Mouse (Mus musculus) spleen, adult 18-20 months (tissue): ENCODE measurements at regions not wholly inside any gene's neighbourhood (a gene's known extent, or its start where the extent isn't known, plus 50 kb on each side); places are given as distances from the start of the nearest gene placed in this dataset.

Source experiments
- DNase-seq, 2 experiments: peaks; one replicate each; pipeline ENCODE4 v3.0.0; 2022; ENCODE audit warnings: mixed read lengths in 2 of 2

- DNase-seq = no peak
Measured at GRCm38 (mm10) chr1:76018588-76018987, 472.5 kb downstream of the Slc4a3 start.

GRCm38 (mm10) chr1:76019071-76019470 lies 473.0 kb downstream of the Slc4a3 start:
- no peak for DNase-seq

DNA sequence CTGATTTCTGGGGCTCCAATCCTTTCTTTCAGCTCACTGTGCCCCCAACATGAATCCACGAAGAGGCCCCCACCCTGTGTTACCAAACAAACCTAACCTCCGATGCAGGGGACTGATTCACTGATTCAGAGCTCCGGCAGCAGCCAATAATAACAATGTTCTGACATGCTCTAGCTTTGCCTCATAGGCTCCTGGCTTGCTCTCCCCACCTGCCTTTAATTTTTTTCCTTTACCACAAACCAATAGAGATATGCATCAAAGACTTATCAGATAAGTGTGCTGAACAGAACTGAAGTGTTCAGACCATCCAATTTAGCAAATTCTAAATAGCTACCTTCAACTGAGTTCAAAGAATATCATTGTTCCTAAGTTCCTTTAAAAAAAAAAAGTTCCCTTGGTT lies 478.6 kb downstream of the Slc4a3 start:
- no peak for DNase-seq

DNA sequence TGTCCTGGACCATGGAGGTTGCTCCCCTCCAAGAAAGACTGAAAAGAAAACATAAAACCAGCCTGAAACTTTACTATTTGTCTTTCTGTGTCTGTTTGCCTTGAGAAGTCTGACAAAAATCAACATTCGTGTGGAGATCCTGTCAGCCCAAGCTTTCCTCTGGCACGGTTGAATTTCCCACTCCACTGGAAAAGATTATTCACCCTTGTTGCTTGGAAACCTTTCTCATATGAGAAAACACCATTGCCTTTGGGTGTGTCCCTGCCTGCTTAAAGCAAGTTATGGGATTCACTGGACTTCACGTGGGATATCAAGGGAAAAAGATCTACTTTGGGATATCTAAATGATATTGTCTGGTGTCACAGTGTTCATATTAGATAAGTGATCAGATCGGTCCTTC lies 479.3 kb downstream of the Slc4a3 start:
- no peak for DNase-seq

GRCm38 (mm10) chr1:76029059-76029458 lies 483.0 kb downstream of the Slc4a3 start:
- no peak for DNase-seq

DNA sequence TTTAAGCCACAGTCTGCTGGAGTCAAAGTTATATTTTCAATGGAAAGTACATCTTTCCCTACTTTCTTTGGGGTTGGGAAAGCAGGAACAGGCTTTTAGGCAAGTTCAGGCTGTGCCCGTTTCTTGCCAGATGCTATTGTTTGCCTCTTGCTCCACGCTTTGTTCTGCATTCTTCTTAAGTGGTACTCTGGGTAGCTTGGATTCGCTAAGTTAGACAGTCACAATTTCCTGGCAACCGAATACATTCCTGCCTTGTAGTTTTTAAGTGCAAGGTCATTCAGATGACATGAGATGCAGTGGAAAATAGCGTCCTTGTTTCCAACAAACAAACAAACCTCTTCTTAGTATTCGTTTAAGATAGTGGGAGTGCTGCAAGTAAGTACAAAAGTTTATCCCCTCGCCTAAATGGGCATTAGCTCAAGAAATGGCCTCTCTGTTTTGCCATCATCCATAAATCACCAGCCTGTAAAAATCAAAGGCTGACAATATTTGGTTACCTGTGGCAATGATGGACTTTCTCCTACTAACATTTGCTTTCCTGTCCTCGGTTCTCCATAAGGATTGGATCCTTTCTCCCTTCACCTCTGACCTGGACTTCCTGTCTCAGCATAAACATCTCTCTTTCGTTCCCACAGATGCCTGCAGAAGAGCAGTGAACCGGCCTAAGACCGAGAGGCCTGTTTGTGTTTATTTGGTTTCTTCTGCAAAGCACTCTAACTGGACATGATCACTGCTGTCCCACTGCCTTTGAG lies 485.3 kb downstream of the Slc4a3 start:
- DNase-seq = no peak

GRCm38 (mm10) chr1:76031923-76032285 lies 485.8 kb downstream of the Slc4a3 start:
- DNase-seq = no peak

GRCm38 (mm10) chr1:76032626-76033025 lies 486.6 kb downstream of the Slc4a3 start:
- DNase-seq = no peak

GRCm38 (mm10) chr1:76036316-76036715 lies 490.2 kb downstream of the Slc4a3 start:
- DNase-seq = no peak

- DNase-seq = peak in 1 of 2 experiments; percentile 2
Measured at GRCm38 (mm10) chr1:76039029-76039655, 493.1 kb downstream of the Slc4a3 start.

DNA sequence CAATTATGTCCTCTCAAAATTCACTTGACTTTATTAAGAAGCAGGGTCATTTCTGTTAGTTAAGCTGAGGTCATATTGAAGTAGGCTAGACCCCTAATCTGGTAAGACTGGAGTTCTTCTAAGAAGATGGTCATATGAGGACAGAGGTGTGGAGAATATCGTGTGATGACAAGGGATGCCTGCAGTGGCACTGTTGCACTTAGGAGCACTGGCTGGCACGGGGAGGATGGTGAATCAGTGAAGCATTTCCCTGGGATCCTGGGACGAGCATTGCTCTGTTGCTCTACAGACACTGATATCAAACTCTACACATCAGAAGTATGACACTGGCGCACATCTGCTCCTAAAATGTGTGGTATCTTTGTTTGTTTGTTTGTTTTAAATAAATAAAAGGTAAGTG lies 493.6 kb downstream of the Slc4a3 start:
- no peak for DNase-seq

DNA sequence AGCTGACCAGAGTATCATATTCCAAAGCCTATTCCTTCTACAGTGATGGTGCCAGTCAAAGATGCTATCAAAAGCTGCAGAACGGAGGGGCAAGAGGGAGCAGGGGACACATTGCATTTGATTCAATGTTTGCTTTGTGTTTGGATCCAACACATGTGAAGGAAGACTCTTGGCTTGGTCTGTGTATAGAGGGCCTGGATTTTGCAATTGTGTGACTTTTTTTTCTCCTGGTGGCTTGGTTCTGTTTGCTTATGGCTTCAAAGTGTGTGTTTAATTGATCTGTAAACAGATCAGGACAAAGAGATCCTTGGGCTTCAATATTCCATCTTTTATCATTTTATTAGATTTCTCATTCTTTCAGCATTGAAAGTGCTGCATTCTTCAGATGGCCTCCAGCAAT lies 504.2 kb downstream of the Slc4a3 start:
- DNase-seq = no peak

- no peak for DNase-seq
Measured at GRCm38 (mm10) chr1:76053378-76054171, 507.5 kb downstream of the Slc4a3 start.

DNA sequence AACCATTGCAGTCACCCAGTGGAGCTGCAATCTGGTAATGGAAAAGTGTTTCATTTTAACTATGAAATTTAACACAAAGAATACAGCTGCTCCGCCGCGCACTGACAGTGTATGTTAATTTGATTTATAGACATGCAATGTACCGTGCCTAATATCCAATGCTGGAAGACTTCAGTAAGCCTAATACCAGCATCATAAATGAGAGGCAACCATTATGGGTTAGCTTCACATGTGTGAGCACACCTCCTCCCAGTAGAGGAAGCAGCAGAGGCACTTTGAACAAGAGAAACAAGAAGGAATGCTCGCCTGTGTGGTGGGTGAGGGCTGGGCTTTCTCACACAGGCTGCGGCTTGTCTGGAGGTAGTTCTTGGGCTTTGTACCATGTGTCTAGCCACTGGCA lies 519.7 kb downstream of the Slc4a3 start:
- no peak for DNase-seq

GRCm38 (mm10) chr1:76070831-76071321 lies 524.8 kb downstream of the Slc4a3 start:
- DNase-seq = no peak

- no peak for DNase-seq
Measured at GRCm38 (mm10) chr1:76075213-76075612, 529.1 kb downstream of the Slc4a3 start.

DNA sequence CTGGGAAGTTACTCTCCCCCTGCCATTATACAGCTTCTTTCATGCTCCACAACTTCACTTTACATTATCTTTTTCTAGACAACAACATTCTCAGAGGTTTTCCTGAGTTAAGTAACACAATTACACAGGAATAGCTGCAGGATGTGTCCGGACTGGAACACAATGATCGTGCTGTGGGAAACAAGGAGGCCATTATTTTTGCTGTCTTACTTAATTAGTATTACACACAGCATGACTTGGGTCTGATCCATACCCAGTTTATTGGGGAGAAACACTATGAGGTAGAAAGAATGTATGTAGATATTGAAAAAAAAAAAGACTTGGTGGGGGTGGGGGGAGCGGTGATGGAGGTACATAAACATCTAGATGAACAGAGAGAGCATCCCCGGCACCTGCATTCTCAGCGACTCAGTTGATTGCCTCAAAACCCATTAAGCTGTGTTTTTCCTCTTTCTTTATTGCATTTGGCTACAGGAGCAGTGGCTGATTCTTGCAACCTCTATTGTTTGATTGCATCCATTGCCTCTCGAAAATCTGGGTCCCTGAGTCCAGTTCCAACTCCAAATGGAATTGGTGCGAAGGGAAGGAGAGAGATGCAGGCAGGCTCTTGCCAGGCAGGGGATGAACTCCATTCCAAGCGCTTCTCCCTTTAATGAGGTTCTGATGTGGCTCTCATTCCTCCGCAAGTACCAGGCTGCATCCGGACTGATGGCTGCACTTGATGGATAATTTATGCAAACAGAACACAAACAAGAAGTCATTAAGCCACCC lies 529.8 kb downstream of the Slc4a3 start:
- DNase-seq = no peak

- DNase-seq = no peak
Measured at GRCm38 (mm10) chr1:76080241-76080640, 534.2 kb downstream of the Slc4a3 start.

DNA sequence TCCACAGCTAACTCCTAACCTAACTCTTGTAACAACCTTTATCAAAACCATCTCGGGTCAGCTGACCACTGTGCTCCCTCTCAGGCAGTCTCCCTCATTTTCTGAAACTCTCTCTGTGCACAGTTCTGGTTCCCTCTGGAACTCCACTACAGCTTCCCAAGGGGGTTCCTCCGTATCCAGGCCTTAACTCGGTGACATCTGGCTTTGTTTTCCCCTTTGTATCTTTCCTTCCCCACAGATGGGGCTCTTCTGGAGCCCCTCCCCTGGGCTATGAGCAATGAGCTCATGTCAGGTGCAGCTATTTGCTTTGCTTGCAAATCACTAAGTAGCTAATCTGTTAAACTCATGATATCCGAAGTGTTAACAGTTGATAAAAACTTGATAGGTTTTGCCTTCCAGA lies 535.6 kb downstream of the Slc4a3 start:
- DNase-seq = no peak

- DNase-seq = no peak
Measured at GRCm38 (mm10) chr1:76083273-76084036, 537.4 kb downstream of the Slc4a3 start.

DNA sequence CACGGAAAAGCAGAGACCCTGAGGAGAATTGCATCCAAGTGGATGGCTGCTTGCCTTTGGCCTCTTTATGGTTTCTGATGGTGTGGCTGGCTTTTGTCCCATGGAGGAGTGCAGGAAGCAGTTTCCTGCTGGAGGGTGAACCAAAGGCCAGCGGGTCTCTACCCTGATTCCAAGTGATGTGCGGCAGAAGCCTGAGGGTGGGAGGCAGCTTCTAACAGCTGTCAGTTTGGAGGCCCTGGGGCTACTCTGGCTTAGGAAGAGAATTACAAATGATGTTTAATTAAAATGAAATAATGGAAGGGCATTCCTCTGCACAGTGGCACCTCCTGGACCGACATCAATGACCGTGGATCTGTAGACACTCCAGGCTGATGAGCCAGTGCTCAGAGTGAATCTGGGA lies 545.0 kb downstream of the Slc4a3 start:
- DNase-seq = no peak

DNA sequence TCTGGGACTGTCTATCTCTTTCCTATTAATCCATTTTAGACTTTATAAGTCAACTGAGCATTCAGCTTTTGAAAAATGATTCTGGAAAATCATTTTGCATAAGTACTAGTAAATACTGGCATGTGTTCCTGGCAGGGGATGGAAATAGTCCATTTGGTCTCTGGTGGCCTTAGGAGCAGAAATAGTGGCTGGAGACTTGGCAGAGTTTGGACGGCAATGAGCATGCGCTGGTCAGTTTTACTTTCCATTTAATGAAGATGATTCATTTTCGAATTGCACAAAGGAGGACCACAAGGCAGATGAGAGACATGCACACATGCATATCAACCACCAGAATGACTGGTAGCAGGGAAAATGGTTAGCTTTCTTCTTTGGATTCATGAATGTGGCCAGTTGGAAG lies 567.2 kb downstream of the Slc4a3 start:
- DNase-seq = no peak
